Mouse (Mus musculus): ENCODE measurements around the gene Ebf4. TPM values are rescaled to one million over a fixed set of nuclear protein-coding genes. Genes with fewer than 3 reads are reported as not detected.
"Not testable (repeated sequence)": the region's sequence is repeated elsewhere in the genome, so short reads cannot be mapped to it uniquely, and the experiment has no call there.

Ebf4 gene
- polyA plus RNA-seq, 2 experiments from 2014 or later = not detected

GRCm38 (mm10) chr2:130296134-130296745 is 1.3 kb downstream of the Ebf4 start:
- no peak for ATAC-seq

- ATAC-seq = no peak
Measured at GRCm38 (mm10) chr2:130297580-130297979, 2.6 kb downstream of the Ebf4 start.

DNA sequence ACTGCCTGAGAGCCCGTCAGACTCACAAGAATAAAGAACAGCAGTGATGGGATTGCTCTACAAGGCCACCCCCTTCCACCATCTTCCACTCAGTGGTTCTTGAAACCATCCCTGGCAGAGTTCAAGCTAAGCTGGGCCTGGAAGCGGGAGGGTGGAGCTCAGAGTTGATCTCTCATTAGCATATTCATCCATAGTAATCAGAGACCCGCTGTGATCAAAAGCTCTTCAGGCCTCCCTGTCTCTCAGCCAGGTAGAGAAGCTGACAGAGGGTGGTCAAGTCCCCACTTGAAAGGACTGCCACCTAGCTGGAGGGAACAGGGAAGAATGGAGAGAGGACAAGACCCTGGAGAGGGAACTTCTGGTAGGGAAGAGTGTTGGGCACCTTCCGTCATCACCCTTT is 8.0 kb downstream of the Ebf4 start:
- ATAC-seq = no peak

DNA sequence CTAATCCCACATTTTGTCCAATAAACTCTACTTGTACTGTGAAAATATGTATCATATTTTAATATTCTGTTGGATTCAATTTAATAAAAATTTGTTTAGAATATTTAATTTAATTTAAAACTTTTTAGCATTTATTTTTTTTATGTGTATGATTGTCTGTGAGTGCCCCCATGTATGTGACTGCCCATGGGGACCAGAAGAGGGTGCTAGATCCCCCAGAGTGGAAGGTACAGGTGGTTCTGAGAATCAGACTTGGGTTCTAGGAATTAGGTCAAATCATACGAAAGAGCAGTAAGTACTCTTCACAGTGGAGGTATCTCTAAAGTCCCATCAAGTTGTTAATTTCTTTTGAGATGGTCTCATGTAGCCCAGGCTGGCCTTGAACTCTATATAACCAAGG is 32.1 kb downstream of the Ebf4 start:
- no peak for ATAC-seq

DNA sequence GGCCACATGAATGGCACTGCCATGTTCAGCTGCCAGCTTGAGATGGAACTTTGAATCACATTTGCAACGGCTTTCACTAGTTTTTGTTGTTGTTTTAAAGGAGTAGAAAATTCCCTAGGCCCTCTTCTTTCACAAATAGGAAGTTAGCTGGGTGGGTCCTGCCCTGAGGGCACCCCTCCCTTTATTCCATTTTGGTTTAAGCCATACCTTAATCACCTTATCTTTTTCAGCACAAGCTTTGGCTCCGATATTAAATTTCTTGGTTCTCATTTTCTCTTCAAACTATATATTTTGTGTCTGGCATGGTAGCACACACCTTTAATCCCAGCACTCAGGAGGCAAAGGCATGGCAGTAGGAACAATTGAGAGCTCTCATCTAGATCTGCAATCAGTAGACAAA is 34.5 kb downstream of the Ebf4 start:
- ATAC-seq = no peak

DNA sequence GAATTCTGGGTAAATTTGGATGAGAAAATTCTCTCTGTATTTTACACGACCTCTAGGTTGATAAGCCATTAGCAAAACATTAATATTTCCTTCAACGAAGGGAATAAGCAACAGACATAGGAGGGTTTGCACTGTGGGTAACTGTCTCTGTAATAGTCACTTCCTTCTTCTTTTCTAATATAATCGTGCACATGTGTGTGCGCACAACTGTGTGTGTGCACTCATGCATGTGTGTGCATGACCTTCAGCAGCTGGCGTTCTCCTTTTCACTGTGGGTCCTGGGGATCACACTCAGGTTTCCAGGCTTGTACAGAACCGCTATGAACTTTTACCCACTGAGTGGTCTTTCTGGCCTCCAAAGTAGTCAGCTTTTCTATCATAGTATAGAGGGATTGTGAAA is 40.1 kb downstream of the Ebf4 start:
- no peak for ATAC-seq

- ATAC-seq = no peak
Measured at GRCm38 (mm10) chr2:130340464-130341219, 45.7 kb downstream of the Ebf4 start.

GRCm38 (mm10) chr2:130341220-130341580 is 46.2 kb downstream of the Ebf4 start:
- no peak for ATAC-seq

DNA sequence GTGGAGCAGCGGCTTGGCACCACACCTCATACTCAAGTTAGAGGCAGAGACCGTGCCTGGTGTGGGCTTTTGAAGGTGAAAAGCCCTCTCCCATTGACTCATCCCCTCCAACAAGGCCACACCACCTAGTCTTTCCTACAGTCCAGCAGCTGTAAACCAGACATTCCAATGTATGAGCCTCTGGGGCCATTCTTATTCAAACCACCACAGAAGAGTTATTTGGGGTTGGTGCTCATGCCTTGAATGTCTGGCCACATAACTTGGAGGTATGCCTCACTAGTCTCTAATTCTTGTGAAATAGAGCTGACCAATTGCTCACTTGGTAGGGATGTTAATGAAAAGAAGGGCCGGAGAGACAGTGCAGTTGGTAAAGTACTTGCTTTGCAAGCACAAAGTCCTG is 55.4 kb downstream of the Ebf4 start:
- no peak for ATAC-seq

GRCm38 (mm10) chr2:130351758-130352339 is 56.9 kb downstream of the Ebf4 start:
- no peak for ATAC-seq

DNA sequence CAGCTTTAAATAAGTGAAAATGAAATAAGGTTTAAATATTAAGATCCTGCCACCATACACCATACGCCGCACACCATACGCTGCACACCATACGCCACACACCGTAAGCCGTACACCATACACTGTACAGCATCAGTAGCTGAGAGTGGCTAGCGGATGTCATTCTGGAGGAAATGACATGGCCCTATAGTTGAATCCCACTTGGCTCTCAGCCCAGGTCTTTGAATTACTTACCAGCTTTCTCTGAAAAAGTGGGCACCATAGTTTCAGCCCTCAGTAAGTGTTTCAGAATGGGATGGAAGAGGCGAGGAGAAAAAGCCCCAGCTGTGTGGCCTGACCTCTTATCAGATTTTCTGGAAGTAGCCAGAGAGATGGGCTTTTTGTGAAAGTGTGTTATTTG is 58.4 kb downstream of the Ebf4 start:
- ATAC-seq = no peak

- ATAC-seq = no peak
Measured at GRCm38 (mm10) chr2:130353889-130354288, 58.9 kb downstream of the Ebf4 start.

DNA sequence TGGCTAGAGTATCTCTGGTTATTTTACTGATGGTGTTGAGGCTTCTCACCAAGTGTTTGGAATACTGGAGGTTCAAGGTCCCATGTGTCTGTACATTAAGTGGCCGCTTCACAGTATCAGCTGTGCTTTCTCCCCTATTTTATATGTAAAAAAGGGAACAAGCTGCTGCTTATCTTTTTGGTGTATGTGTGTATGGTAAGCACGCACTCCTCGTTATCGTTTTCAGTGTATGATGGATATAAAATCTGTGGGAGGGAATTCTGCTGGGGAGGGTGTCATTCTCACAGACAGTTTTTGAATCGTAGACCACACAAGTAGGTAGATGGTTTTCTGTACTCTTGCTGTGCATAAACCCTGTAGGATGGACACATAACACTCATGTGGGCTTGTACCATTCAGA is 62.6 kb downstream of the Ebf4 start:
- ATAC-seq = no peak

DNA sequence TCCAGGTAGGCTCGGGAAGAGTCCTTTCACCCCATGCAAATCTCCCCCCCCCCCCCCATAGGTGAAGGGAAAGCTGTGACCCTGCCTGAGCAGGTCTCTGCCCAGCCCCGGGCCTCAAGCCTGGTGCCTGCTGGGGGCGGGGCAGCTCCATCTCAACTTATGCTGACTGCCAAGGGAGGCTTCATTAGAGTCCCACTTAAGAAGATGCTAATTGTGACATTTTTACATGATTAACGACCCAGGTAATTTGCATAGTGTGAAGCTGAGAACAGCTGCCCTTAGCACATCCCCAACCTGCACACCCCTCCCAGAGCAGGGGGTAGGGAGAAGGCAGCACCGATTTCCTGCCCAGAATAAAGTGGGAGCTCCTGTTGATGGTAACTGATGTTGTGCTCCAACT is 63.9 kb downstream of the Ebf4 start:
- no peak for ATAC-seq

- ATAC-seq = no peak
Measured at GRCm38 (mm10) chr2:130362511-130363026, 67.6 kb downstream of the Ebf4 start.

DNA sequence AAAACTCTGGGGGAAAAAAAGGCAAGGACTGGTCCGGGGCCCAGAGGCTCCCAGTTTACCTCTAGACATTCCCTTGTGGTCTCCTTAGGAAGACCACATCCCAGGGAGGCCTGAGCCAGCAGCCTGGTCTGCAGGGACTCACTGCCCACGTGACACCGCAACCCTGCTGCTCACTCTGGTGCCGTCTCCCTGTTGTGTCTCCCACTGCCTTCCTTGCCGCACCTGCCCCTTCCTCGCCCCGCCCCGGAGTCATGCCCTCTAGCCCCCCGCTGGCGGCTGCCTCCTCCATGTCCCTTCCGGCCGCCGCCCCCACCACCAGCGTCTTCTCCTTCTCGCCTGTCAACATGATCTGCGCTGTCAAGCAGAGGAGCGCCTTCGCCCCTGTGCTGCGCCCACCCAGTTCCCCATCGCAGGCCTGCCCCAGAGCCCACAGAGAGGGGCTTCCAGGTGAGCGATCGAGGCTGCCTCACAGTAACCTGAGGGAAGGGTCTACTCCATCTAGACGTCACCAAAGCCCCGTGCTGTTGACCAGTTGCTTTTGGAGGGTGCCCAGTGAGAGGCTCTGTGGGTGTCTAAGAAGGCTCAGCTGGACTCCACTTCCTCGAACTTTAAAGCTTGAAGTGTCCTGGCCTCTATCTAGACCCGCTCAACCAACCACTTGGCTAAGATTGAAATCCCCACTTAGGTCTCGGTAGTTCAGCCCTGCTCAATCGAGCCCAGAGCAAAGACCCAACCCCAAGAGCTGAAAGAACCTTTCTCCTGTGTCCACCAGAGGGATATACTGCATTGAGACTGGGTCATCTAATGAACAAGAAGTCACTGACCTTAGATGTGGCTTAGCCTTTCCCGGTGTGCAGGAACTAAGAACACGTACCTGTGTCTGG is 70.5 kb downstream of the Ebf4 start:
- ATAC-seq = no peak

GRCm38 (mm10) chr2:130367386-130367785 is 72.4 kb downstream of the Ebf4 start:
- ATAC-seq = no peak

DNA sequence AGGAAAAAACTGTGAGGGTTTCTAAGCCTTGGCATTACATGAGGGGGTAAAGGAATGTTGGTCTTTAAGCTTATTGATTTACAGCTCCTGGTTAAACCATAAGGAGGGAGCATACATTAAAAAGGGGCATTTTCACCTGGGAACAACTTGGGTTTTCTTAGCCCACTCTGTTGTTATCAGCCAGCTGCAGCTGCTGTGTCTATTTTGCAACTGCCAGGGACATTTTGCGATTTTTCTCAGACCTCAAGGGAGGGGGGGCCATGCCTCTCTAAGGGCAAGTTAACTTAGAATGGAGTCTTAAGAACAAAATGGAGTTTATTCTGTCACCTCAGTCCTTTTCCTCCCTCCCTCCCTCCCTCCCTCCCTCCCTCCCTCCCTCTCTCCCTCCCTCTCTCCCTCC is 78.1 kb downstream of the Ebf4 start:
- ATAC-seq = not testable (repeated sequence)

DNA sequence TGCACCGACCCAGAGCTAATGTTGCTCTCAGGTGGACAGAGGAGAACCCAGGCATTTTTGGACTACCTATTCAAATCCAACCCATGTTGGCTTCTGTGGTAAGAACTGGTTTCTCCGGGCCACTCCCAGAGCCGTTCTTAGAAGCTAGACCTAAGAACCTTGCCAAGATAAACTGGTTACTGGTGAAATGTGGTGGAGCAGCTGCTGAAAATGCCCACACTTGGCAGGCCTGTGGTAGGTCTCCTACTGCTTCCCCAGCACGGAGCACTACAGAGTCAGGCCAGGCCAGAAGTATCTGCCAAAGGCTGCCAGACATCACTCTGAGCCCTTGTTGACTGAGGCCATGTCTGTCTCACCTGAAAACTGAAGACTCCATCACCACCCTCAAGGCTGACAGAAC is 80.0 kb downstream of the Ebf4 start:
- no peak for ATAC-seq

- ATAC-seq = no peak
Measured at GRCm38 (mm10) chr2:130383205-130383604, 88.2 kb downstream of the Ebf4 start.

- no peak for ATAC-seq
Measured at GRCm38 (mm10) chr2:130383895-130384294, 88.9 kb downstream of the Ebf4 start.

GRCm38 (mm10) chr2:130386212-130386611 is 91.2 kb downstream of the Ebf4 start:
- no peak for ATAC-seq

DNA sequence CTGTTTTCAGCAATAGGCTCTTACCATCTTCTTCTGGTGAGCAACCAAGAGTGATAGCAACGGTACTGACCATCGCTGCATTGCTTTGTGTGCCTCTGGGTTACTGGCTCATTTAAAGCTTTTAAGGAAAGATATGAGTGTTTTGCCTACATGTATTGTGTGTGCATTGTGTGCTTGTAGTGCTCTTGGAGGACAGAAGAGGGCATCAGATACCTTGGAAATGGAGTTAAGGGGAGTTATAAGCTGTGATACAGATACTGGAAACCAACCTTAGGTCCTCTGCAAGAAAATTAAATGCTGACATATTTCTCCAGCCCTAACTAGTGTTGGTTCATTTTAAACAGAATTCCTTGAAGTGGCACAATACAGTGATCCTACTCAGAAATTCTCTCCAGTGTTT is 93.8 kb downstream of the Ebf4 start:
- no peak for ATAC-seq

Data from activated CD4-positive, CD25-positive, alpha-beta regulatory T cell, adult 4 months (primary cell).